Mouse (Mus musculus): ENCODE measurements around the gene Zdhhc21.

The Zdhhc21 gene

DNA sequence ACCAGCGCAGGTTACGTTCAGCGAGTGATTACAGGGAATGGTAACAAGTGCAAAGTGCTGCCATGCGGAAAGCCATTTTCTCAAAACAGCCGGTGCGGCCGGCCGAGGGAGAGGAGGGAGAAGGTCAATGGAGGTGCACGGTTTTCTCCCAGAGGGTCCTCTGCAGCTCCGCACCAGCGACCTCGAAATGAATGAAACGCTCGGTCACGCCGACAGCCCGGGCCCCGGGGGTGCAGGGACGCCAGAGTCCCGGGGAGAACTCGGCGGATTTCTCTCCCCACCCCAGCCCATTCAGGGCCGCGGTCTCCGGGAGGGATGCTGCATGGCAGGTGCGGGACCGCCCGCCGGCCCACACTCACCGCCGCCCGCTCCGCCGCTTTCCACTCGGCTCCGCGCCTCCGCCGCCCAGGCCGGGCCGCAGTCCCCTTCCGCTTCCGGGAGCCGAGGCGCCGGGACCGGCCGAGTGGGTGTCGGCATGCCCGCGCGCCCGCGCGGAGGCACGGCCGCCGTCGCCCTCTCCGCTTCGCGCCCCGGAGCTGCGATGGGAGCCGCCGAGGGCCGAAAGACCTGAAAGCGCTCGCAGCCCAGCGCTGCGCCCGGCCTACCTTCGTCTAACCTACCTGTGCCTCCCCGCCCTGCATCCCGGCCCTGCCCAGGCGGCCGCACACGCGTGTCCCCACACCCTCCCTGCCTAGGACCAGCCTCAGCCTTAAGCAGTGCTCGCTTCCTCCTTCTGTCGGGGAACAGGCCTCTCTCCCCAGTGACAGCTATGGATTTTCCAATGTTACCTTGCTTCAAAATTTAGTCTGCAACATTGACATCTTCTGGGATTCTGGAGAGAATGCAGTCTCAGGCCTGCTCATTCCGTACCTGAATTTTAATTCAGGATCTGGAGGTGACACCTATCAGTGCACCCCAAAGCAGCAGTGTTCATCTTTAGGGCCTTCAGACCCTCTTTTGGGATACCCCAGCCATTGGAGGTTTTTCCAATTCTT, at the start of gene Zdhhc21:
Gene Zdhhc21, minus strand, starts transcription at position 828 of the 995 bp plus-strand sequence.
- CTCF ChIA-PET = no interaction called here

GRCm38 (mm10) chr4:82895227-82895626, 35.5 kb upstream of the Zdhhc21 start:
- CTCF ChIA-PET = no interaction called here

DNA sequence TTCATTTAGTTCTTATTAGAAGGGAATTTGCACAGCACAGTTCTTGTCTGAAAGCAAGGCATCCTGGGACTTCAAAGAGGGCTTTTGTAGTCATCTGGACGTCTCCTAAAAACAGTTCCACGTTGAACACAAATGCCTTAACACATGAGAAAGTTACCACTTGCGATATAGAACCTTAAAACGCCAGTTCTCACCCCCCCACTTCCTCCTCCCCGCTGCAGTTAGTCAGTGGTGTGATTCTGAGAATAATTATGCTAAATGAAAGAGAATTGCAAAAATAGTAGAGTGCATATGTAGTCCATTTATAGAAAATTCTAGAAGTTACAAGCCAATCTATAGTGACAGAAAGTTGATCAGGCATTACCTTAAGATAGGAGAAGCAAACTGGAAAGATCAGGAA, 32.5 kb upstream of the Zdhhc21 start:
- CTCF ChIA-PET = no interaction called here

DNA sequence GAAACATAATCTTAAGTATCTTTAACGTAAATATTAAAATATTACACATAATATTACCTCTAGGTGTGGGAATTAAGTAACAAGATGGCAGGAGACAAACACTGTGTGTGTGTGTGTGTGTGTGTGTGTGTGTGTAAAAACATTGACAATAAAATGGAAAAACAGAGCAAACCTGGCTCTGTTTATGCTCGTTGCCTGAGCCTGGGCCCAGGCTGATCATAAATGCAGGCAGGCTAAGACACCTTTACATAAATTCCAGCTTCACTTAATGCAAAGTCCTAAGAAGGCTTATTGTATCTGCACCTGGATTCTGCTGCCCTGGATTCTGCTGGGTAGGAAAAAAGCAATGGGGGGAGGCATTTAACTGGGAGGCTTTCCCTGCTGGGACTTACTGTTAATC, 31.8 kb upstream of the Zdhhc21 start:
- CTCF ChIA-PET = no interaction called here

DNA sequence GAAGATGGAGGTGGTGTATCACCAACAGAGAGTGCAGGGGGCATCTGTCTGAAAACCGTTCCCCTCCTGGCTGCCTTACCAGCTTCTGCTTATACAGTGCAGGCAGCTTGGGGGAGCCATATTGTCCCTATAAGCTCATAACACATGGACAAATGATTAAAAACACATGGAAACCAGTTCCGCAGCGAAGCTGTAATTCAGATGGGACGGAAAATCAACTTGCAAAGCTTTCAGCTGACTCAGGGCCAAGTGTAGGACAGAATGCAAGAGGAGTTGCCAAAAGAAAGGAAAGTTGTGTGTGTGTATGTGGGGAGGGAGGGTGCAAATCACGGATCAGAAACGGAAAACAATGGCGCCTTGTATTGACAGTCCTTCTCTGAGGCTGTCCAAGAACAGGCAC, 31.3 kb upstream of the Zdhhc21 start:
- CTCF ChIA-PET = no interaction called here

DNA sequence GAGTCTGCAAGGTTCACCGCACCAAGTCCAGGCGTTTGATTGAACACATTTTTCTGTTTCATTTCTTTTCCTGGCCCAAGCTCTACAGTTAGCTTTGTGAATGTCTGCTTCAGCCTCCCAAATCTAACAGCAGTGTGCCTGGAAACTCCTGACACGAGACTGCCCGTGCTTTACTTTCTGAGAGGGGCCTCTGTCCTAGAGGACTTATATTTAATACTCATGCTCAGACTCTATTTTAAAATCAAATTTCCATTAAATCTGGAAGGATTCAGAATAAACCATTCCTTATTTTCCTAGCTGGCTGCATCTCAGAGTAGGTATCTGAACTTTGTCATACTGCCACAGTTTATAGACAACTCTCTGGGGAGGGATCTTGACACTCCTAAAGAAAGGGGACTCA, 30.8 kb upstream of the Zdhhc21 start:
- CTCF ChIA-PET = no interaction called here

GRCm38 (mm10) chr4:82886148-82886547, 26.4 kb upstream of the Zdhhc21 start:
- CTCF ChIA-PET = no interaction called here

- CTCF ChIA-PET = no interaction called here
These were observed 25.8 kb upstream of the Zdhhc21 start for GRCm38 (mm10) chr4:82885535-82885913.

DNA sequence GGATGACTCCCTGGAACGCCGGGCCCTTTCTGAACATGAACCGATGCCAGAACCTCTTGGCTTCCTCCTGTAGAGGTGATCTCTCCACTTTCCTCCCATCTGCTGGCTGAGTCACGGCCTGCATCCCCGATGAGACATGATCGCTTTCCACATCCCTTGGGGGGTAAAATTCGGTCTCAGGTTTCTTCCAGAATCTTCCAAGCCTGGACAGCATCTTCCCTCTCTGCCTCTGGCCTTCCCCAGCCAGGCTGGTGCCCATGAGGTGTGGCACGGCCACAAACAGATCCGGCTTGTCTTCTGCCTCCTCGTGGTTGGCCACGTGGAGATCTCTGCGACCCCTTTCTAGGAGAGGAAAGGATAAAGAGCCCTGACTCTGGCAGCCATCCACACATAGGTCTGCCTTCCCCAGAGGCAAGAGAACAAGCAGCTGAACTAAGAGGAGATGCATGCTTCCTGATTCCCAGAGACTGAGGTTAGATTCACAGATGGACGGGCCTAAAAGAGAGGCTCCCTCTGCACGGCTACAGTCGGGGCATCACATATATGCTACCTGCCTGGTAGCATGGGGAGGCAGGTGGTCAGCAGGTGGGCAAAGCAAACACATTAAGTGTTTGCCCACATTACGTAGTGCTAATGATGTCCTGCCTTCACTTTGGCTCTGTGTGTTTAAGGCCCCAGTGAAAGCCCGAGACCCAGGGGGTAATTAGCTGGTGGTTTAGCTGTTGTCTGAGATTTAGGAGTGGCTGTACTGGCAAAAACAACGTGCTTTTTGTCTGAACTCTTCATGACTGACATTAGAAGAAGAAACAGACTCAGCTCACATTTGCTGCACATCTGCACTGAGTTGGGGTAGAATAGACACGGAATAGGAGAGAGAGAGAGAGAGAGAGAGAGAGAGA, 25.1 kb upstream of the Zdhhc21 start, which contains the start of gene Cer1:
Gene Cer1, minus strand, starts transcription at position 513 of the 899 bp plus-strand sequence.
- CTCF ChIA-PET = no interaction called here

- CTCF ChIA-PET = interaction anchor here (0.7 kb wide), 1 partner anchor 70 kb away, joined by 8 read pairs; no protein-coding TSS in a partner anchor
These were observed 22.7 kb upstream of the Zdhhc21 start for GRCm38 (mm10) chr4:82882500-82882899.

DNA sequence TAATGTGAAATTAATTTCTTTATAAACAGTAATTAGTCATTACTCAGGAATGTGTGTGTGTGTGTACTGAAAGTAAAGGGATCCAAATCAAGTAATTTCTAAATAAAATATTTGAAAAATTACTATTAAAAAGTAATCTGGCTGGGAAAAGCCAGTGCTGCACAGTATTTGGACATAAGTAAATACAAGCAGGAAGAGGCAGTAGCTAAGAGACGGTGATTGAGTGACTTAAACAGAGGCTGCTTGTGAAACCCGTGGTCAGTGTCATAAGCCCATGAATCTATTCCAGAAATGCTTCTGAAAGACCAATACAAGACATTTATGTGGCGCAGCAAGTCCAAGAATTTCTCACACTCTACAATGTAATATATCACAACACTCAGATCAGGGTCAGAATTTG, 21.6 kb upstream of the Zdhhc21 start:
- CTCF ChIA-PET = no interaction called here

GRCm38 (mm10) chr4:82880243-82880642, 20.5 kb upstream of the Zdhhc21 start:
- CTCF ChIA-PET = no interaction called here

- CTCF ChIA-PET = no interaction called here
These were observed 19.4 kb upstream of the Zdhhc21 start for GRCm38 (mm10) chr4:82879152-82879551.

GRCm38 (mm10) chr4:82876656-82877055, 16.9 kb upstream of the Zdhhc21 start:
- CTCF ChIA-PET = no interaction called here

- CTCF ChIA-PET = no interaction called here
These were observed 15.8 kb upstream of the Zdhhc21 start for GRCm38 (mm10) chr4:82875532-82875931.

- CTCF ChIA-PET = no interaction called here
These were observed 15.0 kb upstream of the Zdhhc21 start for GRCm38 (mm10) chr4:82874791-82875190.

DNA sequence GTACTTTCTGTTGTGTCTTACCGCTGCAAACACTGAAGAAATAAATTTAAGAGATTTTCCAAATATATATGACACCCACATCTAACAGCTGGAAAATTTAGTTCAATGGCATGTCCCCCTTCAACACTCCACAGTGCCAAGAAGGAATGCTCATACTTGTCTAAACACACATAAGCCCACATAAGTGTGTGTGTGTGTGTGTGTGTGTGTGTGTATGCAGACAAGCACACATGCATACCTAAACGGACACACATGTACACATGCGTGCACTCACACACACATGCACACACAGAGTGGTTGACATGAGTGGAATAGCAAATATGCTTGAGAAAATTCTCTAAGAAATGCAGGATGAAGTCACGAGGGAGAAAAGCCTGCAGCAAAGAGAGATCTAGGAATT, 12.8 kb upstream of the Zdhhc21 start:
- CTCF ChIA-PET = no interaction called here

DNA sequence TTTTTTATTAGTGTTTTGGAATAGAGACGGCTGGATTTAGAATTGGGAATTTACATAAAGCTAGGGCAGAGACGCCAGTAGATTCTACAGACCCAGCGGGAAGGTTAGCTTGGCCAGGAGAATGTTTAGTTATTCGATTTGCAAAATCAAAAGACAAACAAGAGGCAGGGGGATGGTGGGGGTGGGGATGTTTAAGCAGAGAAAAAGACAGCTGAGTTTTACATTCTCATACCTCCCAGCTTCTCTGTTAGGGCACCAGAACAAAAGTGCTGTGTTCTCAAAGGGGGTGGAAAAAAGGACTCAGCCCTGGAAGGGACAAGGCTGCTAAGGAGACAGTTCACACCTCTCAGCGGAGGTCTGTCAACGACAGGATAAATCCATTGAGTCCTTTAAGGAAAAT, 12.4 kb upstream of the Zdhhc21 start:
- CTCF ChIA-PET = no interaction called here

GRCm38 (mm10) chr4:82870931-82871330, 11.2 kb upstream of the Zdhhc21 start:
- CTCF ChIA-PET = no interaction called here

GRCm38 (mm10) chr4:82867731-82868445, 8.1 kb upstream of the Zdhhc21 start:
- CTCF ChIA-PET = no interaction called here

DNA sequence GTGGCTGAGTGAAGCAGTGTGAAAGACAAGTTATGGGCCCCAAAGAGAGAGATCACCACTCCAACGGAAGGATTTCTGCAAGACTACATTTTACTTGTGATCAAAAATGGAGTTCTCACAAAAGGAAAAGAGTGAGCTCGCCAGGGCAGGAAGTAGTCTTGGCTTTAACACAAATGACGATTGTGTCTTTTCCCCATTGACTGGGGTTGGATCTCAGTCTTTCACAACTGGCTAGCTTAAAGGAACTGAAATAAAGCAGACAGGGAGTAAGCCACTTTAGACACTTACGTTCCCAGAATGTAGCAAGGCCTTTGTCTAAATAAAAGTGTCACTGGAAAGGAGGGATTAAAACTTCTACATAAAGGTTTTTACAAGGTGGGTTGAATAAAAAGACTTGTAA, 7.4 kb upstream of the Zdhhc21 start:
- CTCF ChIA-PET = no interaction called here
